Mouse (Mus musculus) ES-Bruce4 (cell line): ENCODE data around the gene Cops4. TPM values are rescaled to one million over a fixed set of nuclear protein-coding genes. Genes with fewer than 3 reads are reported as not detected.
A peak's percentile ranks its signal among the peaks of the same experiment; 100 is the strongest.

Experiments used
- H3K27ac ChIP-seq: 2 replicates; pipeline ENCODE4 v1.5.1; 2012; ENCODE audit warnings: low read length, inconsistent platforms; ENCODE audit not compliant: insufficient read depth
- H3K27me3 ChIP-seq: 2 replicates; pipeline ENCODE4 v1.6.1; 2012; ENCODE audit warnings: mild to moderate bottlenecking, low read length, inconsistent platforms; ENCODE audit not compliant: control insufficient read depth, poor library complexity, insufficient read depth, severe bottlenecking
- H3K36me3 ChIP-seq: 2 replicates; pipeline ENCODE4 v1.6.1; 2012; ENCODE audit warnings: inconsistent platforms, mild to moderate bottlenecking, low read length, moderate library complexity; ENCODE audit not compliant: control insufficient read depth, poor library complexity, insufficient read depth, severe bottlenecking
- H3K4me1 ChIP-seq: one replicate; pipeline ENCODE4 v1.8.1; 2011; ENCODE audit warnings: low read length; ENCODE audit not compliant: control insufficient read depth, insufficient read depth
- H3K4me3 ChIP-seq: 2 replicates; pipeline ENCODE4 v1.5.1; 2011; ENCODE audit warnings: low read depth, mild to moderate bottlenecking, low read length
- H3K9ac ChIP-seq: 2 replicates; pipeline ENCODE4 v1.6.1; 2012; ENCODE audit warnings: low read depth, mild to moderate bottlenecking, inconsistent platforms; ENCODE audit not compliant: poor library complexity, severe bottlenecking
- H3K9me3 ChIP-seq: replicated peaks from 2 replicates; pipeline ENCODE4 v1.6.1; 2012; ENCODE audit warnings: mild to moderate bottlenecking, low read length, inconsistent platforms; ENCODE audit not compliant: control insufficient read depth, poor library complexity, insufficient read depth, severe bottlenecking
- CTCF ChIP-seq: IDR thresholded peaks from one replicate; pipeline ENCODE4 v1.8.1; 2011; ENCODE audit warnings: low read depth, low read length
- EP300 ChIP-seq: IDR thresholded peaks from 2 replicates; pipeline ENCODE4 v1.6.1; 2011; ENCODE audit warnings: low read depth, low read length; ENCODE audit not compliant: insufficient read depth
- POLR2A ChIP-seq: IDR thresholded peaks from one replicate; pipeline ENCODE4 v1.8.1; 2011; ENCODE audit warnings: low read length; ENCODE audit not compliant: insufficient read depth
- polyA plus RNA-seq: library from polyadenylated mRNA; stranded (reverse); fragments of >200 nt; gene quantifications from 2 replicates; pipeline ENCODE4 v1.2.4, GENCODE M21; 2011; ENCODE audit warnings: low read depth; ENCODE audit not compliant: missing spikeins, insufficient read depth, insufficient read length

The Cops4 gene
- polyA plus RNA-seq, 1 experiment: 118 TPM

- no peak for TF ChIP-seq EP300
- TF ChIP-seq CTCF: no peak
- TF ChIP-seq POLR2A: no peak
- Histone ChIP-seq H3K9me3 (no peaks in the 10 kb centered on the region), H3K4me3 (no peak overlapping the region), H3K4me1 (no peaks in the 10 kb centered on the region), H3K27me3 (no peaks in the 10 kb centered on the region), H3K36me3 (no peaks in the 10 kb centered on the region), H3K9ac (peak overlapping the region; percentile 66), H3K27ac (no peak overlapping the region)
Observed at GRCm38 (mm10) chr5:100501267-100501666, 16.8 kb upstream of the Cops4 start.

DNA sequence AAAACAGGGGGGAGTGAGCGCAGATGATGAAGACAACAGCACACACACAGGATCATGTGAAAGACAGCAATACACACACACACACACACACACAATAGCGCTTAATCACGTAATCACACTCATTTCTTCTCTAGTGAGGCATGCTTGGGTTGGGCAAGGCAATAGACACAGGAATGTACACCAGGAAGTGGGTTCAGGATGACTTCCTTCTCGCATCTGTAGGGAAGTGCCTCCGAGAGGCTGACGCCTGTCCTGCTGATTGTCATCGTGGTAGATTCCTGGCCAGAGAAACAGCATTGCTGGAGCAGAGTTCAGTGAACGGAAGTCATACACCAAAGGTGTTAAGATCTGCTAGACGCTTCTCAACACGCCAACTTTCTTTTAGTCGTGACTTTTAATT, 8.9 kb upstream of the Cops4 start:
- no peak overlapping the region for H3K27ac ChIP-seq
- no peaks in the 10 kb centered on the region for H3K36me3 ChIP-seq
- H3K9me3 ChIP-seq: no peaks in the 10 kb centered on the region
- no peaks in the 10 kb centered on the region for H3K27me3 ChIP-seq
- H3K4me1 ChIP-seq: no peaks in the 10 kb centered on the region
- no peak overlapping the region for H3K9ac ChIP-seq
- no peak for TF ChIP-seq CTCF
- TF ChIP-seq POLR2A: no peak
- TF ChIP-seq EP300: no peak
- no peak overlapping the region for H3K4me3 ChIP-seq

- TF ChIP-seq CTCF: no peak
- no peak for TF ChIP-seq EP300
- no peak for TF ChIP-seq POLR2A
- Histone ChIP-seq H3K9ac (no peak overlapping the region), H3K27ac (no peak overlapping the region), H3K27me3 (no peaks in the 10 kb centered on the region), H3K36me3 (no peaks in the 10 kb centered on the region), H3K4me1 (no peaks in the 10 kb centered on the region), H3K4me3 (no peak overlapping the region), H3K9me3 (no peaks in the 10 kb centered on the region)
Observed at GRCm38 (mm10) chr5:100512576-100512975, 5.5 kb upstream of the Cops4 start.

DNA sequence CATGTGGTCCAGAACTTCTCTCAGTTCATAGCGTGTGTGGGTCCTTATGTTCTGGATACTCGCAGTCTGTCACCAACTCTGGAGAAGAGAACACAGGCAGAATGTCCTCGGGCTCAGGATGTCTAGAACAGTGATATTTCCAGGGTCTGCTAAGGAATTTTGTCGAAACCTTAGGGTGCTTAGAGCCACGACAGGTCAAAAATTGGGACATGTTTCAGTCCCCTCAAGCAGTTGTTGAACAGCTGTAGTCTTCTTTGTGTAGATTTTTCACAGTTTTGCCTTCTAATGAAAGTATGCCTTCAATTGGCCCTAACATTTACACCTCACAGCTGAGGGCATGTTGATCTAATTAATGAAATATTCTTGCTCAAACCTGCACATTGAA, 910 bp downstream of the Cops4 start:
- Histone ChIP-seq H3K27ac (no peak overlapping the region), H3K4me3 (peak overlapping the region; percentile 78)

DNA sequence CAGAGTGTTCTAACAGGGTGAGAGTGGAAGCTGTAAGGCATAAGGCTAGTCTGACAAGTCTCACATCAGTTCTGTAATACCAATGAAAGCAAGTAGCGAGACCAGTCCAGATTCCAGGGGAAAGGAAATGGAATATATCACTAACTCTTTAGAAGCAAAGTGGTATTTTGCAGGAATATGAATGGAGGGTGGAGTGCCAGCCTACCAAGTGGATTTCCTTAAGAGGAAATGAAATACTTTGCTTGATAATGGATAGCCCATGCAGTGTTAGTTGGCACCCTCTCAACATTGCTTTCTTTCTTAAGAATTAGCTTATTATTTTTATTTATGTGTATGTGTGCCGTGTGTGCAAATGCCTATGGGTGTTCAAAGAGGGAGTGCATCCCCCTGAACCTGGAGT, 2.1 kb downstream of the Cops4 start:
- Histone ChIP-seq H3K27ac (no peak overlapping the region), H3K4me1 (no peaks in the 10 kb centered on the region), H3K9me3 (no peaks in the 10 kb centered on the region), H3K36me3 (no peaks in the 10 kb centered on the region), H3K9ac (no peak overlapping the region), H3K4me3 (no peak overlapping the region), H3K27me3 (no peaks in the 10 kb centered on the region)
- TF ChIP-seq EP300 (no peak), POLR2A (no peak), CTCF (no peak)

More for the DNA sequence above, 910 bp downstream of the Cops4 start:
- Histone ChIP-seq H3K9ac (peak overlapping the region; percentile 91), H3K27me3 (no peaks in the 10 kb centered on the region), H3K9me3 (no peaks in the 10 kb centered on the region), H3K4me1 (no peaks in the 10 kb centered on the region), H3K36me3 (no peaks in the 10 kb centered on the region)
- no peak for TF ChIP-seq EP300
- no peak for TF ChIP-seq CTCF
- no peak for TF ChIP-seq POLR2A

DNA sequence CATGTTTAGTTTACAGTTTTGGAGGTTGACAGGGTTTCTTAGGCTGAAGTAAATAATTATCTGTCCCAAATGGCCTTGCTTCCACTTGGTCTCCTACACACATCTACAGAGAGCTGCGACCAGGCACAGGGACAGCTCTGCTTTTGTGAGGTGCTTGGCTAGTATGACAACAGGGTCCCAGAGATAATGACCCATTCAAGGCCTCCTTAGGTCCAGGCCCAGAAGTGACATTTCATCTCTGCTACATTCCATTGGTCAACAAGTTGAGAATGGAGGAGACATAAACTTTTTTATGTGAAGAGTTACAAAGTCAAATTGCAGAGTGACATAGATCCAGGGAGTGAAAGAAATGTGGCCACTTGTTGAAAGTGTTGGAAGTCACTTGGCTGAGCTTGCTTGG, 5.2 kb downstream of the Cops4 start:
- no peak overlapping the region for H3K27ac ChIP-seq
- no peaks in the 10 kb centered on the region for H3K9me3 ChIP-seq
- H3K4me3 ChIP-seq: no peak overlapping the region
- H3K4me1 ChIP-seq: no peaks in the 10 kb centered on the region
- H3K9ac ChIP-seq: no peak overlapping the region
- no peaks in the 10 kb centered on the region; the same call in 1 of the 2 replicates for H3K36me3 ChIP-seq
- TF ChIP-seq CTCF: no peak
- TF ChIP-seq EP300: no peak
- no peak for TF ChIP-seq POLR2A
- no peaks in the 10 kb centered on the region for H3K27me3 ChIP-seq
